Comparison of ENCODE assay signal across 10 mouse cellular contexts in the genomic region with DNA sequence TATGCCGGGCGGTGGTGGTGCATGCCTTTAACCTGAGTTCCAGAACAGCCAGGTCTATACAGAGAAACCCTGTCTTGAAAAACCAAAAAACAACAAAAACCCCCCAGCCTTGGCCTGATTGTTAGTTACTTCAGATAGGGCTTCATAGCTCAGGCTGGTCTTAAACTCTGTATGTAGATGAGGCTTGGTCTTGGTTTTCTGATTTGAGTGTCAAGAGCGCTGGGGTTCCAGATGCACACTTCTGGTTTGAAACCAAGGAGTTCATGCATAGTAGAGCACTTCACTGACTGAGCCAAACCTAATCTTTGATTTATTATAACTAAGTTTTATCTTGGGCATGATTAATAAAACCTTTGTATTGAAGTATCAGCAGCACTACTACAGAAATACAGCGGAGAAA. TPM values are rescaled to one million over a fixed set of nuclear protein-coding genes. Genes with fewer than 3 reads are reported as not detected.
DNase-seq lines count a peak whose midpoint lies in the region; ATAC-seq and TF ChIP-seq lines count a peak whose summit lies in the region.
"Had no signal": no experiment of that assay in that cellular context is flagged by ENCODE, and none has a peak within 500 bp of the region (broad histone marks: within the 10 kb centered on the region; RNA-seq: fewer than 3 reads in every experiment).

No protein-coding gene starts in this region.

- peaks cover 51% of the 10 kb centered on the region for H3K4me1 ChIP-seq in erythroblast, embryonic 14.5 days (ENCODE audit: control insufficient read depth)
- peaks cover 6% of the 10 kb centered on the region for H3K4me1 ChIP-seq in intestine, embryonic 15.5 days (replicated peaks)
- peaks cover 16% of the 10 kb centered on the region for H3K4me1 ChIP-seq in intestine, embryonic 16.5 days (ENCODE audit: control insufficient read depth, insufficient read depth, low read length)
- no peaks in the 10 kb centered on the region for H3K4me1 ChIP-seq in embryonic facial prominence, embryonic 11.5 days (ENCODE audit: control insufficient read depth, insufficient read depth, low read length)
- peaks cover 21 to 34% of the 10 kb centered on the region in 2 experiments for H3K4me1 ChIP-seq in liver, embryonic 14.5 days (replicated peaks; ENCODE audit: control insufficient read depth in 2 of 2, insufficient read depth in 2 of 2, low read length in 1 of 2)

- no peak for DNase-seq in embryonic facial prominence, embryonic 11.5 days (ENCODE audit: low spot score)
- DNase-seq in liver, embryonic 14.5 days (ENCODE audit: low read depth in 3 of 3, low spot score in 3 of 3) = no peak
- DNase-seq in cerebellum, postnatal 36 days = no peak
- no peak for DNase-seq in cerebellum, adult 18-20 months
- DNase-seq: adrenal gland, postnatal 14 days; cerebellum, adult 9-10 months had no signal

- peak overlapping the region; percentile 100 for H3K4me3 ChIP-seq in erythroblast, embryonic 14.5 days (replicated peaks)
- no peak overlapping the region for H3K4me3 ChIP-seq in intestine, embryonic 15.5 days (replicated peaks)
- H3K4me3 ChIP-seq in intestine, embryonic 16.5 days (ENCODE audit: low read length) = no peak overlapping the region
- H3K4me3 ChIP-seq in embryonic facial prominence, embryonic 11.5 days (ENCODE audit: low read depth, low read length) = peak overlapping the region; percentile 5; the same call in 1 of the 2 replicates
- peak overlapping the region; percentile 9 to 29; a peak in 3 of 4 replicates for H3K4me3 ChIP-seq in liver, embryonic 14.5 days (ENCODE audit: insufficient read depth in 1 of 2, low read depth in 2 of 2, low read length in 2 of 2)

- no peak for TF ChIP-seq CTCF in liver, embryonic 14.5 days (IDR thresholded peaks at IDR 0.05; ENCODE audit: low read depth)

- no peak for TF ChIP-seq EP300 in liver, embryonic 14.5 days (IDR thresholded peaks at IDR 0.05; ENCODE audit: low read depth)

- 86% methylated on average over 4 of the region's 4 CpGs for WGBS in intestine, embryonic 15.5 days
- 83% methylated on average over 4 of the region's 4 CpGs for WGBS in intestine, embryonic 16.5 days
- whole genome bisulfite sequencing in embryonic facial prominence, embryonic 11.5 days = 88% methylated on average over 4 of the region's 4 CpGs
- WGBS in liver, embryonic 14.5 days (ENCODE audit: insufficient replicate concordance) = 67% methylated on average over 4 of the region's 4 CpGs

- H3K9ac ChIP-seq in intestine, embryonic 15.5 days = no peak overlapping the region
- no peak overlapping the region for H3K9ac ChIP-seq in intestine, embryonic 16.5 days (ENCODE audit: low read depth, low read length)
- no peak overlapping the region for H3K9ac ChIP-seq in embryonic facial prominence, embryonic 11.5 days (replicated peaks; ENCODE audit: low read length)
- no peak overlapping the region for H3K9ac ChIP-seq in liver, embryonic 14.5 days (replicated peaks)

- H3K36me3 ChIP-seq in erythroblast, embryonic 14.5 days (ENCODE audit: control insufficient read depth) = peaks cover 57% of the 10 kb centered on the region
- H3K36me3 ChIP-seq in intestine, embryonic 15.5 days = 0 out of 2 replicates have a peak, but pooled peaks cover 4% of the 10 kb centered on the region
- 0 out of 2 replicates have a peak, but pooled peaks cover 3% of the 10 kb centered on the region for H3K36me3 ChIP-seq in intestine, embryonic 16.5 days (ENCODE audit: control insufficient read depth, insufficient read depth, low read length)
- peaks cover 7% of the 10 kb centered on the region for H3K36me3 ChIP-seq in embryonic facial prominence, embryonic 11.5 days (replicated peaks; ENCODE audit: control insufficient read depth, insufficient read depth, low read depth, low read length)
- peaks cover 26% of the 10 kb centered on the region for H3K36me3 ChIP-seq in liver, embryonic 14.5 days (replicated peaks; ENCODE audit: control insufficient read depth, insufficient read depth, low read depth)

- no peak for ATAC-seq in erythroblast, adult 5-6 weeks (replicated peaks; ENCODE audit: low FRiP score, poor library complexity, severe bottlenecking)
- no peak for ATAC-seq in intestine, embryonic 15.5 days
- ATAC-seq in intestine, embryonic 16.5 days = no peak
- ATAC-seq in embryonic facial prominence, embryonic 11.5 days (replicated peaks; ENCODE audit: insufficient number of reproducible peaks, low FRiP score, low TSS enrichment, low read depth) = no peak
- ATAC-seq in liver, embryonic 14.5 days (ENCODE audit: insufficient read depth) = no peak

- H3K9me3 ChIP-seq in erythroblast, embryonic 14.5 days (ENCODE audit: control insufficient read depth, low read length) = no peaks in the 10 kb centered on the region
- no peaks in the 10 kb centered on the region for H3K9me3 ChIP-seq in intestine, embryonic 15.5 days
- no peaks in the 10 kb centered on the region for H3K9me3 ChIP-seq in intestine, embryonic 16.5 days (ENCODE audit: control insufficient read depth, low read length)
- H3K9me3 ChIP-seq in embryonic facial prominence, embryonic 11.5 days (replicated peaks; ENCODE audit: control insufficient read depth, low read length) = no peaks in the 10 kb centered on the region
- no peaks in the 10 kb centered on the region for H3K9me3 ChIP-seq in liver, embryonic 14.5 days (ENCODE audit: control insufficient read depth, low read length)

- H3K27me3 ChIP-seq in erythroblast, embryonic 14.5 days (ENCODE audit: control insufficient read depth) = no peaks in the 10 kb centered on the region
- H3K27me3 ChIP-seq in intestine, embryonic 15.5 days (replicated peaks) = no peaks in the 10 kb centered on the region
- H3K27me3 ChIP-seq in intestine, embryonic 16.5 days (replicated peaks; ENCODE audit: control insufficient read depth, insufficient read depth, low read length) = no peaks in the 10 kb centered on the region
- H3K27me3 ChIP-seq in embryonic facial prominence, embryonic 11.5 days (ENCODE audit: control insufficient read depth, insufficient read depth, low read length) = no peaks in the 10 kb centered on the region
- no peaks in the 10 kb centered on the region for H3K27me3 ChIP-seq in liver, embryonic 14.5 days (ENCODE audit: control insufficient read depth, insufficient read depth, low read length)

- H3K4me2 ChIP-seq in intestine, embryonic 15.5 days (replicated peaks) = peak overlapping the region; percentile 30; the same call in 1 of the 2 replicates
- no peak overlapping the region for H3K4me2 ChIP-seq in intestine, embryonic 16.5 days (ENCODE audit: low read depth, low read length)
- H3K4me2 ChIP-seq in embryonic facial prominence, embryonic 11.5 days (ENCODE audit: low read depth, low read length) = no peak overlapping the region
- peak overlapping the region; percentile 88 for H3K4me2 ChIP-seq in liver, embryonic 14.5 days (ENCODE audit: low read depth)

- H3K27ac ChIP-seq in intestine, embryonic 15.5 days = no peak overlapping the region
- no peak overlapping the region; the same call in 1 of the 2 replicates for H3K27ac ChIP-seq in intestine, embryonic 16.5 days (ENCODE audit: low read length)
- H3K27ac ChIP-seq in embryonic facial prominence, embryonic 11.5 days (replicated peaks; ENCODE audit: low read depth, low read length) = no peak overlapping the region
- no peak overlapping the region for H3K27ac ChIP-seq in liver, embryonic 14.5 days

RNA-seq across cellular contexts. Expression of gene Xpo1, which starts 3.2 kb away (rescaled TPM):
- 0.77 and 0.97 TPM in 2 replicates for polyA plus RNA-seq in erythroblast, embryonic 14.5 days (2012)
- total RNA-seq in erythroblast, adult 5-6 weeks (2015; ENCODE audit: low replicate concordance) = 43.1 and 58.4 TPM in 2 replicates
- 94.0 and 130 TPM in 2 replicates for total RNA-seq in erythroblast, adult 5-6 weeks (2017; ENCODE audit: low replicate concordance)
- polyA plus RNA-seq in intestine, embryonic 15.5 days (2015; fragmentation: Nextera tagmentation; extraction: Ambion mirVana) = 72.6 and 85.0 TPM in 2 replicates
- polyA plus RNA-seq in intestine, embryonic 16.5 days (2015; fragmentation: Nextera tagmentation; extraction: Ambion mirVana) = 49.6 and 52.8 TPM in 2 replicates
- polyA plus RNA-seq in embryonic facial prominence, embryonic 11.5 days (2014; fragmentation: Nextera tagmentation; extraction: Ambion mirVana) = 181 and 214 TPM in 2 replicates
- polyA plus RNA-seq in liver, embryonic 14.5 days (2012; rRNA removed) = 15.6 and 25.7 TPM in 2 replicates
- 50.3 and 56.3 TPM in 2 replicates for polyA plus RNA-seq in liver, embryonic 14.5 days (2014; fragmentation: Nextera tagmentation; extraction: Ambion mirVana)

RNA-seq across cellular contexts. Expression of gene Usp34, which starts 47.6 kb away (rescaled TPM):
- 0.13 and 0.22 TPM in 2 replicates for polyA plus RNA-seq in erythroblast, embryonic 14.5 days (2012)
- total RNA-seq in erythroblast, adult 5-6 weeks (2015; ENCODE audit: low replicate concordance) = 26.5 and 35.5 TPM in 2 replicates
- total RNA-seq in erythroblast, adult 5-6 weeks (2017; ENCODE audit: low replicate concordance) = 32.8 and 38.6 TPM in 2 replicates
- 20.3 and 22.4 TPM in 2 replicates for polyA plus RNA-seq in intestine, embryonic 15.5 days (2015; fragmentation: Nextera tagmentation; extraction: Ambion mirVana)
- polyA plus RNA-seq in intestine, embryonic 16.5 days (2015; fragmentation: Nextera tagmentation; extraction: Ambion mirVana) = 12.9 and 16.9 TPM in 2 replicates
- 37.7 and 40.4 TPM in 2 replicates for polyA plus RNA-seq in embryonic facial prominence, embryonic 11.5 days (2014; fragmentation: Nextera tagmentation; extraction: Ambion mirVana)
- 6.3 and 9.9 TPM in 2 replicates for polyA plus RNA-seq in liver, embryonic 14.5 days (2012; rRNA removed)
- polyA plus RNA-seq in liver, embryonic 14.5 days (2014; fragmentation: Nextera tagmentation; extraction: Ambion mirVana) = 11.1 and 12.4 TPM in 2 replicates

Comparison
In these comparisons a context has a peak if more than half of its experiments do, and no peak if none do; other contexts are left out.
1. H3K4me2 ChIP-seq: peak in intestine, embryonic 15.5 days (single experiment) and liver, embryonic 14.5 days (single experiment); none in intestine, embryonic 16.5 days (single experiment) and embryonic facial prominence, embryonic 11.5 days (single experiment).
2. H3K4me3 ChIP-seq: peak in erythroblast, embryonic 14.5 days (single experiment), embryonic facial prominence, embryonic 11.5 days (single experiment) and liver, embryonic 14.5 days (2 of 2); none in intestine, embryonic 15.5 days (single experiment) and intestine, embryonic 16.5 days (single experiment).